In the genomic region with DNA sequence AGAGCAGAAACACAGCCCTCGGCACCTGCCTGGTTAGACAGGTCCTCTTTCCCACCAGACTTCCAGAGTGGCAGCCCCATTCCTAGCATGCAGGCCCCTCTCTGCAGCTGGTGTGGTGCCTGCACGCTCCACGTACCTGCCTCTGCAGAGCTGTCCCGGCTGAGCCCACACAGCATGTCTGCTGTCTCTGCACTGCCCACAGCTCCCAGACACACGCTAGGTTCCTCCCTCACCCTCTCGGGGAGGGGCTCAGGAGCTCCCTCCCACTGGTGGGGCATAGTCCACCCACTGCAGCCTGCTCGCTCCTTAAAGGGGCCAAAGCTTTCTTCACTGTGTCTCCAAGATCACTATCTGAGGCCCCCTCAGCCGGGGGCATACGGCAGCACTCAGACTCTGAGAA, we compare ENCODE assay signal across 11 mouse cellular contexts. TPM values are rescaled to one million over a fixed set of nuclear protein-coding genes. Genes with fewer than 3 reads are reported as not detected.
DNase-seq lines count a peak whose midpoint lies in the region; ATAC-seq and TF ChIP-seq lines count a peak whose summit lies in the region.
"Had no signal": no experiment of that assay in that cellular context is flagged by ENCODE, and none has a peak within 500 bp of the region (broad histone marks: within the 10 kb centered on the region; RNA-seq: fewer than 3 reads in every experiment).

No protein-coding gene starts in this region.

- 0 out of 2 replicates have a peak, but pooled peaks cover 3% of the 10 kb centered on the region for H3K27me3 ChIP-seq in heart, embryonic 12.5 days (replicated peaks)
- no peaks in the 10 kb centered on the region for H3K27me3 ChIP-seq in heart, embryonic 13.5 days (replicated peaks)
- no peaks in the 10 kb centered on the region for H3K27me3 ChIP-seq in kidney, adult 2 months (replicated peaks; ENCODE audit: control insufficient read depth, insufficient read depth, low read length)
- H3K27me3 ChIP-seq: embryonic facial prominence, embryonic 12.5 days had no signal

- H3K4me1 ChIP-seq in heart, embryonic 12.5 days (replicated peaks): peaks cover 84% of the 10 kb centered on the region
- peaks cover 90% of the 10 kb centered on the region for H3K4me1 ChIP-seq in heart, embryonic 13.5 days
- no peaks in the 10 kb centered on the region for H3K4me1 ChIP-seq in kidney, adult 2 months (ENCODE audit: control insufficient read depth, insufficient read depth, low read length)

- ATAC-seq in heart, embryonic 12.5 days (ENCODE audit: insufficient number of reproducible peaks, low FRiP score): peak; percentile 61
- ATAC-seq in heart, embryonic 13.5 days (ENCODE audit: extremely low read depth, insufficient number of reproducible peaks, low FRiP score, low TSS enrichment): 0 out of 2 replicates have a peak, but pooled peaks have one; percentile 44
- ATAC-seq: CD4-positive, CD25-positive, alpha-beta regulatory T cell, adult 4 months; lung, postnatal 0 days had no signal

- no peak for TF ChIP-seq CTCF in kidney, adult 2 months (conservative IDR thresholded peaks at IDR 0.05; ENCODE audit: insufficient read depth, insufficient read length, low read depth, low read length)

- peak overlapping the region; percentile 48; the same call in 1 of the 2 replicates for H3K27ac ChIP-seq in heart, embryonic 12.5 days (ENCODE audit: poor library complexity, severe bottlenecking)
- H3K27ac ChIP-seq in heart, embryonic 13.5 days (replicated peaks): peak overlapping the region; percentile 75
- H3K27ac ChIP-seq in kidney, adult 2 months (ENCODE audit: insufficient read depth, low read depth, low read length): no peak overlapping the region
- H3K27ac ChIP-seq: embryonic facial prominence, embryonic 12.5 days had no signal

- TF ChIP-seq POLR2A in kidney, adult 2 months (IDR thresholded peaks at IDR 0.05; ENCODE audit: low read depth, low read length): peak; percentile 52

- H3K9ac ChIP-seq in heart, embryonic 12.5 days: peak overlapping the region; percentile 66
- H3K9ac ChIP-seq in heart, embryonic 13.5 days: peak overlapping the region; percentile 78
- H3K9ac ChIP-seq: embryonic facial prominence, embryonic 12.5 days had no signal

- WGBS in heart, embryonic 12.5 days: 30% methylated on average over 9 of the region's 9 CpGs
- WGBS in heart, embryonic 13.5 days: 24% methylated on average over 9 of the region's 9 CpGs
- 44% methylated on average over 9 of the region's 9 CpGs for WGBS in kidney, adult 2 months

- intact Hi-C loops in heart, postnatal 25 days (cut with DNase I): no loop called here

- H3K36me3 ChIP-seq in heart, embryonic 12.5 days: no peaks in the 10 kb centered on the region
- H3K36me3 ChIP-seq in heart, embryonic 13.5 days: no peaks in the 10 kb centered on the region
- H3K36me3 ChIP-seq in kidney, adult 2 months (ENCODE audit: control insufficient read depth, insufficient read depth, low read length): no peaks in the 10 kb centered on the region
- H3K36me3 ChIP-seq: embryonic facial prominence, embryonic 12.5 days had no signal

- H3K4me3 ChIP-seq in heart, embryonic 12.5 days: peak overlapping the region; percentile 39
- peak overlapping the region; percentile 51 for H3K4me3 ChIP-seq in heart, embryonic 13.5 days
- peak overlapping the region; percentile 34 for H3K4me3 ChIP-seq in kidney, adult 2 months (ENCODE audit: insufficient read depth, low read depth, low read length)
- H3K4me3 ChIP-seq: embryonic facial prominence, embryonic 12.5 days had no signal

- H3K4me2 ChIP-seq in heart, embryonic 12.5 days: peak overlapping the region; percentile 62
- H3K4me2 ChIP-seq in heart, embryonic 13.5 days: peak overlapping the region; percentile 68
- H3K4me2 ChIP-seq: embryonic facial prominence, embryonic 12.5 days had no signal

- no peaks in the 10 kb centered on the region for H3K9me3 ChIP-seq in heart, embryonic 12.5 days (replicated peaks)
- no peaks in the 10 kb centered on the region for H3K9me3 ChIP-seq in heart, embryonic 13.5 days
- H3K9me3 ChIP-seq: embryonic facial prominence, embryonic 12.5 days had no signal

- DNase-seq in heart, postnatal 25 days (ENCODE audit: low spot score): no peak
- DNase-seq in kidney, adult 2 months: peak; percentile 84
- DNase-seq in right cerebral cortex, postnatal 14 days: peak; percentile 29
- no peak for DNase-seq in embryo, embryonic 11 days
- DNase-seq in cerebellum, adult 18-20 months: no peak
- no peak for DNase-seq in cerebellum, adult 11-12 months

RNA-seq across cellular contexts. Expression of a gene that starts 31.0 kb away (rescaled TPM):
- polyA plus RNA-seq in heart, embryonic 12.5 days (2016; fragmentation: Nextera tagmentation; extraction: Ambion mirVana): 8.4 and 8.7 TPM in 2 replicates
- 10 to 100 TPM; 12.3 to 17.4 TPM for total RNA-seq in heart, postnatal 25 days (2021)
- 6.7 and 7.4 TPM in 2 replicates for polyA plus RNA-seq in heart, embryonic 13.5 days (2015; fragmentation: Nextera tagmentation; extraction: Ambion mirVana)
- 3.8 and 6.4 TPM in 2 replicates for polyA plus RNA-seq in kidney, adult 2 months (2012; rRNA removed)

Comparison
In these comparisons a context has a peak if more than half of its experiments do, and no peak if none do; other contexts are left out.
1. DNase-seq: peak in kidney, adult 2 months (single experiment) and right cerebral cortex, postnatal 14 days (single experiment); none in heart, postnatal 25 days (single experiment), embryo, embryonic 11 days (single experiment), cerebellum, adult 18-20 months (0 of 2) and cerebellum, adult 11-12 months (single experiment).
2. Peak in every context shown above with its lines, with median percentiles within 50 percentile points of each other: H3K4me3 ChIP-seq.